Mouse (Mus musculus) MEL (cell line): ENCODE results near the gene Ptchd1. TPM values are rescaled to one million over a fixed set of nuclear protein-coding genes. Genes with fewer than 3 reads are reported as not detected.

Experiments
- DNase-seq: peaks from one replicate; pipeline ENCODE4 v3.0.0; 2011; ENCODE audit warnings: low read depth, low spot score
- H3K27ac ChIP-seq: 2 replicates; pipeline ENCODE4 v1.5.1; 2012; ENCODE audit warnings: low read depth, mild to moderate bottlenecking, control low read depth, low read length, moderate library complexity; ENCODE audit not compliant: control insufficient read depth
- H3K27me3 ChIP-seq, 2 experiments: fragments of 150-350 bp in 1 of 2; sonication (generic) in 1 of 2; 2 replicates each; pipeline ENCODE4 v1.6.1; 2012; ENCODE audit warnings: low read length in 2 of 2, mild to moderate bottlenecking in 2 of 2, improper control_type of control experiment in 1 of 2, moderate library complexity in 1 of 2; ENCODE audit not compliant: insufficient read depth in 2 of 2, control insufficient read depth in 1 of 2
- H3K36me3 ChIP-seq, 2 experiments: 2 replicates each; pipeline ENCODE4 v1.6.1; 2012 to 2014; ENCODE audit warnings: low read length in 2 of 2, improper control_type of control experiment in 1 of 2, inconsistent platforms in 1 of 2, mild to moderate bottlenecking in 1 of 2; ENCODE audit not compliant: insufficient read depth in 2 of 2, control insufficient read depth in 1 of 2
- H3K4me1 ChIP-seq, 2 experiments: fragments of 150-350 bp in 1 of 2; sonication (generic) in 1 of 2; 2 replicates each; pipeline ENCODE4 v1.6.1; 2012; ENCODE audit warnings: low read length in 2 of 2, improper control_type of control experiment in 1 of 2, mild to moderate bottlenecking in 1 of 2; ENCODE audit not compliant: insufficient read depth in 2 of 2, control insufficient read depth in 1 of 2
- H3K4me3 ChIP-seq, 2 experiments: fragments of 150-350 bp in 1 of 2; sonication (generic) in 1 of 2; 2 replicates each; pipeline ENCODE4 v1.5.1; 2012; ENCODE audit warnings: low read depth in 2 of 2, low read length in 2 of 2, mild to moderate bottlenecking in 2 of 2, moderate library complexity in 2 of 2, control low read depth in 1 of 2, improper control_type of control experiment in 1 of 2; ENCODE audit not compliant: control insufficient read depth in 1 of 2, insufficient read depth in 1 of 2
- H3K79me2 ChIP-seq: 2 replicates; pipeline ENCODE4 v1.6.1; 2012; ENCODE audit warnings: mild to moderate bottlenecking, low read length, moderate library complexity; ENCODE audit not compliant: control insufficient read depth, poor library complexity, insufficient read depth
- H3K9ac ChIP-seq: 2 replicates; pipeline ENCODE4 v1.6.1; 2012; ENCODE audit warnings: low read depth, mild to moderate bottlenecking, control low read depth, low read length, moderate library complexity; ENCODE audit not compliant: control insufficient read depth, poor library complexity, severe bottlenecking
- H3K9me3 ChIP-seq: fragments of 150-350 bp; sonication (generic); replicated peaks from 2 replicates; pipeline ENCODE4 v1.6.1; 2012; ENCODE audit warnings: mild to moderate bottlenecking, low read length, improper control_type of control experiment, moderate library complexity; ENCODE audit not compliant: insufficient read depth
- BHLHE40 ChIP-seq: IDR thresholded peaks from 2 replicates; pipeline ENCODE4 v1.6.1; 2012; ENCODE audit warnings: low read depth, mild to moderate bottlenecking, inconsistent platforms, low read length, improper control_type of control experiment, borderline replicate concordance
- ELF1 ChIP-seq: IDR thresholded peaks from 2 replicates; pipeline ENCODE4 v1.6.1; 2014; ENCODE audit warnings: low read depth, mild to moderate bottlenecking, inconsistent platforms, low read length, improper control_type of control experiment, moderate library complexity
- GABPA ChIP-seq: IDR thresholded peaks from 2 replicates; pipeline ENCODE4 v1.6.1; 2012; ENCODE audit warnings: low read depth, mild to moderate bottlenecking, inconsistent platforms, low read length, improper control_type of control experiment, moderate library complexity
- GATA1 ChIP-seq: IDR thresholded peaks from 2 replicates; pipeline ENCODE4 v1.6.1; 2011; ENCODE audit warnings: low read depth, low read length, improper control_type of control experiment
- JUND ChIP-seq: IDR thresholded peaks from 2 replicates; pipeline ENCODE4 v1.6.1; 2011; ENCODE audit warnings: low read depth, mild to moderate bottlenecking, improper control_type of control experiment, low read length
- MAZ ChIP-seq: IDR thresholded peaks from 2 replicates; pipeline ENCODE4 v1.6.1; 2012; ENCODE audit warnings: low read depth, mild to moderate bottlenecking, inconsistent platforms, low read length, improper control_type of control experiment
- MEF2A ChIP-seq: IDR thresholded peaks from 2 replicates; pipeline ENCODE4 v1.6.1; 2014; ENCODE audit warnings: low read depth, mild to moderate bottlenecking, inconsistent platforms, low read length, improper control_type of control experiment; ENCODE audit not compliant: poor library complexity, insufficient replicate concordance, severe bottlenecking; ENCODE audit errors: extremely low read depth
- MYB ChIP-seq: IDR thresholded peaks from 2 replicates; pipeline ENCODE4 v1.6.1; 2011; ENCODE audit warnings: mild to moderate bottlenecking, low read depth, low read length, improper control_type of control experiment
- MYC ChIP-seq: IDR thresholded peaks from 2 replicates; pipeline ENCODE4 v1.6.1; 2011; ENCODE audit warnings: low read depth, mild to moderate bottlenecking, low read length, improper control_type of control experiment, moderate library complexity
- NELFE ChIP-seq: IDR thresholded peaks from 2 replicates; pipeline ENCODE4 v1.6.1; 2011; ENCODE audit warnings: low read depth, low read length, improper control_type of control experiment
- NRF1 ChIP-seq: IDR thresholded peaks from 2 replicates; pipeline ENCODE4 v1.6.1; 2014; ENCODE audit warnings: low read depth, mild to moderate bottlenecking, inconsistent platforms, low read length, improper control_type of control experiment, moderate library complexity; ENCODE audit not compliant: poor library complexity, insufficient read depth, severe bottlenecking
- POLR2A ChIP-seq, 2 experiments: IDR thresholded peaks; 2 replicates each; pipeline ENCODE4 v1.6.1; 2011 to 2012; ENCODE audit warnings: low read length in 2 of 2, mild to moderate bottlenecking in 2 of 2, control low read depth in 1 of 2, improper control_type of control experiment in 1 of 2, low read depth in 1 of 2, moderate library complexity in 1 of 2; ENCODE audit not compliant: control insufficient read depth in 1 of 2, insufficient read depth in 1 of 2, poor library complexity in 1 of 2
- POLR2AphosphoS2 ChIP-seq: IDR thresholded peaks from 2 replicates; pipeline ENCODE4 v1.6.1; 2011; ENCODE audit warnings: low read length, improper control_type of control experiment
- POLR2AphosphoS5 ChIP-seq: IDR thresholded peaks from 2 replicates; pipeline ENCODE4 v1.6.1; 2012; ENCODE audit warnings: low read depth, borderline replicate concordance, mild to moderate bottlenecking, inconsistent platforms, low read length, moderate library complexity, mixed read lengths
- RCOR1 ChIP-seq: IDR thresholded peaks from 2 replicates; pipeline ENCODE4 v1.6.1; 2012; ENCODE audit warnings: low read depth, mild to moderate bottlenecking, inconsistent platforms, low read length, improper control_type of control experiment
- SMC3 ChIP-seq: IDR thresholded peaks from 2 replicates; pipeline ENCODE4 v1.6.1; 2011; ENCODE audit warnings: low read depth, low read length, improper control_type of control experiment
- TAL1 ChIP-seq: IDR thresholded peaks from 2 replicates; pipeline ENCODE4 v1.6.1; 2012; ENCODE audit warnings: mild to moderate bottlenecking, inconsistent platforms, low read length, moderate library complexity, mixed read lengths
- TBP ChIP-seq: IDR thresholded peaks from 2 replicates; pipeline ENCODE4 v1.8.0; 2011; ENCODE audit warnings: low read depth, low read length, improper control_type of control experiment
- TCF12 ChIP-seq: IDR thresholded peaks from 2 replicates; pipeline ENCODE4 v1.6.1; 2014; ENCODE audit warnings: low read depth, mild to moderate bottlenecking, inconsistent platforms, low read length, improper control_type of control experiment, moderate library complexity
- USF1 ChIP-seq: IDR thresholded peaks from 2 replicates; pipeline ENCODE4 v1.6.1; 2014; ENCODE audit warnings: low read depth, mild to moderate bottlenecking, inconsistent platforms, low read length, improper control_type of control experiment, moderate library complexity
- ZMIZ1 ChIP-seq: IDR thresholded peaks from 2 replicates; pipeline ENCODE4 v1.6.1; 2012; ENCODE audit warnings: low read depth, mild to moderate bottlenecking, inconsistent platforms, low read length, improper control_type of control experiment, moderate library complexity
- polyA plus RNA-seq, 2 experiments: library from polyadenylated mRNA; stranded (reverse) in 1 of 2; unstranded in 1 of 2; fragments of >175 nt in 1 of 2; fragments of >200 nt in 1 of 2; gene quantifications; 2 replicates each; pipeline versions ENCODE4 v1.2.1 to v1.2.4; 2012; ENCODE audit warnings: low replicate concordance in 2 of 2, low read depth in 1 of 2; ENCODE audit not compliant: insufficient read length in 2 of 2, insufficient read depth in 1 of 2, missing spikeins in 1 of 2
- total RNA-seq: library from RNA; depleted of rRNA; stranded (reverse); fragments of 300-350 nt; gene quantifications from 2 replicates; pipeline ENCODE4 v1.2.3, GENCODE M21; 2012

Gene Ptchd1
- total and polyA plus RNA-seq, 3 experiments = not detected

GRCm38 (mm10) chrX:155579791-155580190, 43.8 kb downstream of the Ptchd1 start:
- no peaks in the 10 kb centered on the region for H3K4me1 ChIP-seq
- H3K27me3 ChIP-seq = no peaks in the 10 kb centered on the region

DNA sequence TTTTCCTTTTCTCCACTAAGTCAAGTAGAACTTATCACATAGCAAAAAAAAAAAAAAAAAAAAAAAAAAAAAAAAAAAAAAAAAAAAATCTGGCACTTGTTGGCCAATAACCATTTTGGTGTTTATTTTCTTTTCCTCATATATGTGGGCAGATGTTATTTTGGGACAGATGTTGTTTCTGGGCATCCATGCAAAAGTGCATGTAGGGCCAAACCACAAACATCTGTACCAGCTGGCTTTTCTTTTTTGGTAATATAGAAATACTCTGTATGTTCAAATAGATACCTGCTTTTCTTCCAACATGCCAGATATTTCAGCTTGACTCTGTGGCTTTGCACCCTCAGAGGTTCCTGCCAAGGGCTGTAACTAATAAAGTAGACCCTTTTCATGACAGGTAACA, 51.2 kb downstream of the Ptchd1 start:
- no peak for TF ChIP-seq NRF1
- TF ChIP-seq TCF12 = no peak
- no peak for TF ChIP-seq ZMIZ1
- no peak for TF ChIP-seq MEF2A
- no peak for TF ChIP-seq BHLHE40
- no peak for TF ChIP-seq POLR2AphosphoS5
- no peak for TF ChIP-seq TAL1
- TF ChIP-seq USF1 = no peak
- TF ChIP-seq GATA1 = no peak
- no peak for TF ChIP-seq MAZ
- TF ChIP-seq TBP = no peak
- TF ChIP-seq MYB = no peak
- TF ChIP-seq MYC = no peak
- TF ChIP-seq RCOR1 = no peak

More at GRCm38 (mm10) chrX:155579791-155580190, 43.8 kb downstream of the Ptchd1 start:
- no peak for TF ChIP-seq JUND
- TF ChIP-seq MYC = no peak
- no peak for TF ChIP-seq POLR2AphosphoS2
- TF ChIP-seq GABPA = no peak
- TF ChIP-seq POLR2A (IDR thresholded peaks at IDR 0.05; ENCODE audit: control insufficient read depth in 1 of 2, insufficient read depth in 1 of 2, low read depth in 1 of 2, low read length in 2 of 2, poor library complexity in 1 of 2) = no peak
- TF ChIP-seq TCF12 = no peak
- no peak for TF ChIP-seq BHLHE40
- no peak for TF ChIP-seq TBP
- TF ChIP-seq GATA1 = no peak
- no peak for TF ChIP-seq SMC3
- no peak for TF ChIP-seq ELF1
- no peak for TF ChIP-seq NELFE
- H3K9me3 ChIP-seq = no peaks in the 10 kb centered on the region
- H3K36me3 ChIP-seq = no peaks in the 10 kb centered on the region
- no peak for DNase-seq
- H3K4me3 ChIP-seq = no peak overlapping the region
- H3K79me2 ChIP-seq = no peaks in the 10 kb centered on the region
- no peak overlapping the region for H3K27ac ChIP-seq
- no peak overlapping the region for H3K9ac ChIP-seq

More for the DNA sequence above, 51.2 kb downstream of the Ptchd1 start:
- no peak overlapping the region for H3K4me3 ChIP-seq
- no peaks in the 10 kb centered on the region for H3K36me3 ChIP-seq
- no peak for DNase-seq
- no peaks in the 10 kb centered on the region for H3K27me3 ChIP-seq
- H3K79me2 ChIP-seq = no peaks in the 10 kb centered on the region
- H3K9me3 ChIP-seq = no peaks in the 10 kb centered on the region
- H3K4me1 ChIP-seq = no peaks in the 10 kb centered on the region
- H3K27ac ChIP-seq = no peak overlapping the region
- H3K9ac ChIP-seq = no peak overlapping the region
